Mouse (Mus musculus) G1E-ER4 (cell line): ENCODE results near the gene Ildr1. TPM values are rescaled to one million over a fixed set of nuclear protein-coding genes. Genes with fewer than 3 reads are reported as not detected.

Experiments
- GATA1 ChIP-seq: IDR thresholded peaks from one replicate; pipeline ENCODE4 v1.8.0; 2012; ENCODE audit warnings: low read length, inconsistent platforms
- polyA plus RNA-seq: library from polyadenylated mRNA; stranded (reverse); fragments of >175 nt; gene quantifications from 2 replicates; pipeline ENCODE4 v1.2.3, GENCODE M21; 2012

Ildr1 gene
- polyA plus RNA-seq, 1 experiment: not detected

GRCm38 (mm10) chr16:36684325-36684918, 9.4 kb upstream of the Ildr1 start:
- TF ChIP-seq GATA1: no peak

- TF ChIP-seq GATA1: no peak
Observed at GRCm38 (mm10) chr16:36688076-36688475, 5.7 kb upstream of the Ildr1 start.

DNA sequence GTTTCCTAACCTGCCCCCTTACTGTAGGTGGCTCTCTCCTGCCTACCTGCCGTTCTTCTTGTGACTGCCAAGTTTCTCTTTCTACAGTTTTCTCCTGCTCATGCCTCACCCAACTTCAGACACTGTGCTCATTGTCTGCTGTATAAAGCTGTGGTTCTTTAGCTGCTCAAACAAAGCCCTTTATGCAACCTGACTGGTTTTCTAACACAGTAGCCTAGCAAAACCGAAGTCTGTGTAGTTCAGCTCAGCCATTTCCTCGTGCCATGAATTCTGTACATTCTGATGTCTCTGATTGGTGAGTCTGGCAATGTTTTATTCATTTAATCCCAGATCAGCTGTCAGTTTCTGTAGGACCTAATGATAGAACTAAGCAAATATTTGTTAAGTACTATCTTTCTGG, 2.3 kb upstream of the Ildr1 start:
- no peak for TF ChIP-seq GATA1

DNA sequence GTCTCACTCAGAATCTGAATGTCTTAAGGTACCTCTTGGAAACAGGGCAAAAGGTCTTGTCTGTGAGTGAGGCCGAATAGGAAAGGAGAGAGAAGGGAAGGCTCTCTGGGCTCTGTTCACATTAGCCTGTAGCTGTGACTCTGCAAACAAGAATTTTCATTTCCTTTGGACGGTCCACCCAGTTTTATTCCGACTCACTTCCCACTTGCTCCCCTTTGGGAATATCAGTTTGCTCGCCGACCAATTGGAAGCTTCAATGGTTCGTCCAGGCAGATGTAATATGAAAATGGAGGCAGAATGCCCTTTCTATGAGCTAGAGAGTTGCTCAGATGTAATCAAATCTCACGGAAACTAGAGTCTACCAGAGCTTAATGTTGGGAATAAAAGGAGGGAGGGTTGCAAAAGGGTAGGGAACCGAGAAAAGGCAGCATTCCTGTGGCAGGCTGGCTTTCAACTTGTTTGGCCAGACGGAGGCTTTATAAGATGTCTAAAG, 1.1 kb downstream of the Ildr1 start:
- no peak for TF ChIP-seq GATA1

DNA sequence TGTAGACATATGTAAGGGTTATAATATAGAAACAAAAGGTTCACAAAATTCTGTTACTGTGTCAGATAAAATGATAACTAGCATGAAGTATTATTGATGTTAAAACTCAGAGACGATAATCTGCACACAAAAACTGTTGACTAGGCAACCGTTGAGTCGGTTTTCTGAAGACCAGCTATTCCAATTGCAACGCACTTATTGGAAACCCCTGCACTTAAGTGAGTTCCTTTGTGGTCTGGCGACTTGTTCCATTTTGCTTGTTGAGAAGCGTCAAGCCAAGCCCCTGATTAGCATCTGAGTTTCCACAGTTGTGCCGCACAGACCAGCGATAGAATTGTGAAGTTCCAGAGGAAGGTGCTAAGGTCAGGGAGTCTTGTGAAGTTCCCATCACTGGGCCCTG, 3.6 kb downstream of the Ildr1 start:
- no peak for TF ChIP-seq GATA1

DNA sequence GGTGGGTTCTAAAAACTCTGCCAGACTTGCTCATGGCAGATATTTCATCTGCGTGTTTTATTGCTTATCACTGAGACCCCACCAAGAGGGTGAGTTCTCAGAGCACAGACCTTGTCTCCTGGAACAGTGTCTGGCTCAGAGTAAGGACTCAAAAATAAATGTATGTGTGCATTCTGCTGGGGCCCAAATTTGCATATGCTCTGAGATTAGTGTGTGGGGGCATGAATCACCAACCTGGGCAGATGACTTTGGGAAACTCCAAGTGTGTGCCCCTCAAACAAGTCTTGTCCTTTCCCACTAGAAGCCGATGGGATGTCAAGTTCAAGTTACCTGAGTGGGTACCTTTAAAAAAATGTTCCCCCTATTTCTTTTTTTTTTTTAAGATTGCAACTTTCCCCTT, 6.7 kb downstream of the Ildr1 start:
- no peak for TF ChIP-seq GATA1

DNA sequence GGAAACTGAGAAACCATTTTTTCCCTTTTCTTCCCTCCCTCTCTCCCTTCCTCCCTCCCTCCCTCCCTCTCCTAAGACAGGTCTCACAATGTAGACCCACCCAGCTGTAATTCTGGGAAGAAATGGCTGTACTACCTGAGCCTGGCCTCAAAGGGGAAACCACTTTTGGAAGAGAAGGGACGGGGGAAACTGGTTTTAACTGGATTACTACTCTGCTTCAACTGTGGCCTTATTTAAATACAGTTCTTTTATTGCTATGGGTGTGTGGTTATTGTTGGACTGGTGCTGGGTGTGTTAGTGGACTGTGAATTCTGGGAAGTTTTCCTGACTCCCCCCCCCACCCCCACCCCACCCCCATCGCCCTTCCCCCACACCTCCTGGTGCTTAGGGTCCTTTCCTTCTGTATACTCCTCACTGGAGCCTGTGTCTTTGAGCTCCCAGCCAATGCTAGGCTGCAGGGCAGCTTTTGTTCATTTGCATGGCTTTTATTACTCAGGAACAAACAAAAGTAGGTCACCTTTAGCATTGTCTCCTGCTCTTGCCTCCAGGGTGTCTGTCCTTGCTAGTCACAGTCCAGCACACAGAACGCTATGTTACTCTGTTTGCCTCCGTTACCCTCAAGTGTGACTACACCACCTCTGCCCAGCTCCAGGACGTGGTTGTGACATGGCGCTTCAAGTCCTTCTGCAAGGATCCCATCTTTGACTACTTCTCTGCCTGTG, 14.1 kb downstream of the Ildr1 start:
- no peak for TF ChIP-seq GATA1

- TF ChIP-seq GATA1: no peak
Observed at GRCm38 (mm10) chr16:36708751-36709150, 15.0 kb downstream of the Ildr1 start.

- no peak for TF ChIP-seq GATA1
Observed at GRCm38 (mm10) chr16:36709405-36709804, 15.6 kb downstream of the Ildr1 start.

GRCm38 (mm10) chr16:36710794-36711193, 17.0 kb downstream of the Ildr1 start:
- no peak for TF ChIP-seq GATA1

- no peak for TF ChIP-seq GATA1
Observed at GRCm38 (mm10) chr16:36711760-36712159, 18.0 kb downstream of the Ildr1 start.

DNA sequence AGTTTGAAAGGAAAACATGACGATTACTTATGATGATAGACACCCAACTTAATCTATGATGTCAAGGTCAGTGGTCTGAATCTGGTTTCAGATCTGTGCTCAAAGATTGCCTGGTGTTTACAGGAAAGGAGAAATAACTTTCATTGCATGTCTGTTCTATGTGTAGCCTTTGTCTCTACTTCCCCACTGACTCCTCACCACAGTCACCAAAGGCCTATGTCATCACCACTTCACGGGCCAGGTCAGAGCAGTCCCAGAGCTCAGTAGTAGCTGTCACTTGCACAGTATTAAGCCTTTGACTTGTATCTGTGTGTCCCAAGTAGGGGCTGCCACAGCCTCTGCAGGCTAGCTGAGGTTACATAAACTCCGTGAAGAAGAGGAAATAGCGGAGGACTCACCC, 23.7 kb downstream of the Ildr1 start:
- no peak for TF ChIP-seq GATA1

DNA sequence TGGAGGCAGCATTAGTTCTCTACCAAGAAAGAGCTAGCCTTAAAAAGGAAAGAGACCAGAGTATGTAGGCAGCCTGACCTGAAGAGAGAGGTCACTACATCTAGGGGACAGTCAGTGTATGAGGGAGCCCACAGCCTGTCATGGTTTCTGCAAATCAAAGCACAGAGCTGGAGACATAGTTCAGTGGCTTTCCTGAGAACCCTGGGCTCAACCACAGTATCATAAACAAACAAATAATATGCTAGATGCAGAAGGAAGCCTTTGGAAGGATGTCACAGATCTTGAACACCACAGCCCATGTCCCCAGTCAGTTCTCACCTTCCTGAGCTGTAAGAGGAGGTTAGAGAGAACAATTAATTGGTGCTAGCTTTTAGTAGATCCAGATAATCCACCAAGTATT, 24.9 kb downstream of the Ildr1 start:
- no peak for TF ChIP-seq GATA1

DNA sequence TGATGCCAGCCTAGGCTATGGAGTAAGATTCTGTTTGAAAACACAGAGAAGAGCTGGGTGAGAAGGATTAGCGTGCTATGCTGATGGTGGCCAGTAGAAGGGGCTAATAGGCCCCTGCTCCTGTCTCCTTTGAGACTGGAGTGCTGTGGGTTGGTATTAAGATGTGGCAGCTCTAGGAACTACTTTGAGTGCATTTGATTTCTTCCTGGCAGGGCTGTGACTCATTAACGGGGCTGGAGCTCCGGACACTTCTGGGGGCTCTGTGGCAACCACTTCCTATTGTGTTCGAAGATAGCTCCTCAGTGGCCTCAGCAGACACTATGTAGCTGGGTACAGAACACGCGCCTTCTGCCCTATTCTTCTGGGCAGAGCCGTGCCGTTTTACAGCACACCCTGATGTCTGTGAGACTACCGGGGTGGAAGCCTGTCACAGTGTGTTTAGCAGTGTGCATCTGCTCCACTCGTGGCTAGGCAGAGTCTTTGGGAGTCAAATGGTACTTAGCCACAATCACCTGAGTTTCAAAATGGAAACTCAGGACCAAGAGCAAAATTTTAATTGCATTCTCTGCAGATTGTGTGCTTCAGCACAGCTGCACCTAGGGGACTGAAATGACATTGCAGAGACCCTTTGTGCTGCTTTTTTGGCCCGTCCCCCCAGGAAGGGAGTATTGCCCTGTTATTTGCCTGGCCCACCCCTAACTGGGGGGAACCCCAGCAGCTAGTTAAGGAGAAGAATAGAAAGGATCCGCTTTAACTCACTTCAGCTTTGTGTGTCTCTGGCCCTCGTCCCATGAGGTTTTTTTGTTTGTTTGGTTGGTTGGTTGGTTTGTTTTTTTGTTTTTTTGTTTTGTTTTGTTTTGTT, 26.6 kb downstream of the Ildr1 start:
- no peak for TF ChIP-seq GATA1

DNA sequence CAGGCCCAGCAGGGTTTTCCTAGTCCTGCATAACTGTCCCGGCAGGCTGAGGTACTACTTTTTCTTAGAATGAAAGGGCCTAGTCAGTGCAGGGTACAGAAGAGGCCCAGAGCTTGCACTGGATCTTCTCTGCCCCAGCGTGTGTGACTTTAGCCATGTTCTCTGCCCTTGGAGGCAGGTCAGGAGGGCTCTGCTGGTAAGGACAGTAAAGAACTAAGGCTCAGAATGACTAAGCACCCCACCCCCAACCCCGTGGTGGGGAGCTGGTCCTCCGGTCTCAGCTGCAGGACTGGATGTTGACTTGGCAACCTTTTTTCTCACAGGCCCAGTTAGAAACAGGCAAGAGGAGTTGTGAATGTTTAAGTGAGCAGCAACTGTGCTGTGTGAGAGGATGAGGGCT, 29.0 kb downstream of the Ildr1 start:
- TF ChIP-seq GATA1: no peak

DNA sequence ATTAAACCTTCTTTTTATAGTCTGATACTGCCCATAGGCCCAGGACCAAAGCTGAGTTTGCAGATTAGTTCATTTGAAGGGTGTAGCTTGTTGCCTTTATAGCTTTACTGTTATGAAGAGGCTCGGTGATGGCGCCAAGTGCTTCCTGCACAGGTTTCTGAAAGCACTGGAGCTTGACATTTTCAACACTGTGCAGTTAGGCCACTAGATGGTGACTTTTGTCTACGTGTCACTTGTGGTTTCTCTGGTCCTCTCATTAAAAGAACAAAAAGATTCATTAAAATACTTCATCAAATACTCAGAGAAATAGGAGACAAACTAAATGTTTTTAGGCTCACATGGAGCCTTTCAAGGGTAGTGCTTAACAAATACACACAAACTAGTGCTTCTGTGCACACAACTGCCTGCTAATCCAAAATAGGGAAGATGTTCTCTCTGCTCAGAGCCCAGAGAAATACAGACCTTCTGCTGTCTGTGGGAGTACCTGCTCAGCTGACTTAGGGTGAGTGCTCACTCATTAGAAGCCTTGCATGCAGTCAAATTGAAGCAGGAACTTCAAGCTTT, 30.2 kb downstream of the Ildr1 start:
- TF ChIP-seq GATA1: no peak
